Mouse (Mus musculus) embryo, embryonic 10.5 days (tissue): ENCODE results near the gene Fut8.
A peak's percentile ranks its signal among the peaks of the same experiment; 100 is the strongest.

Experiments
- DNase-seq: peaks from one replicate; pipeline ENCODE4 v3.0.0-alpha.2; 2015; ENCODE audit warnings: low spot score

Fut8 gene

DNA sequence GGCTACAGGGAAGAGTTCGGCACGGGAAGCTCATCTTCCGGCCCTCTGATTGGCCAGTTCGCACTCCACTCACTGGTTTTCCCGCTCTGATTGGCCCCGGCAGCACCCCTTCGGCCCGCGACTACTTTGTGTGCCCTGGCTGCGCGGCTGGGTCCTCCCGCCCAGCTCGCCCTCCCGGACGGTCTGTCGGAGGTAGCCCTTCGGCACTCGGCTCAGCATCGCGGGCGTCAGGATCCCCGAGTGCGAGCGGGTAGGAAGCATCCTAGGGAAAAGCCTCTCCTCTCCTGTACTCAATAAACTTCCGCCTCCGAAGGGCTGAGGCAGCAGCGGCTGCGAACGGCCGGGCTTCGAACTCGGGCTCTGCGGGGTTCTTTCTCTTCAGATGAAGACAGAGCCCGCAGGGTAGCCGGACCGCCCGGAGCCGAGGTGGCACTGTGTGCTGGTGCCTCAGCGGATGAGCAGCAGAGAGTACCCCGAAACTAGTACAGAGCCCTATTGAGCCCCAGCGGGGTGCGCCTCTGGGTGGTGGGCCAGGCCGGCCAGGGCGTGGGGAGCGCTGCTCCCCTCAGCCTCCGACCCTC, at the start of gene Fut8:
Gene Fut8 (plus strand): TSS at position 176 of the 581 bp plus-strand sequence.
- peak; percentile 95 for DNase-seq

DNA sequence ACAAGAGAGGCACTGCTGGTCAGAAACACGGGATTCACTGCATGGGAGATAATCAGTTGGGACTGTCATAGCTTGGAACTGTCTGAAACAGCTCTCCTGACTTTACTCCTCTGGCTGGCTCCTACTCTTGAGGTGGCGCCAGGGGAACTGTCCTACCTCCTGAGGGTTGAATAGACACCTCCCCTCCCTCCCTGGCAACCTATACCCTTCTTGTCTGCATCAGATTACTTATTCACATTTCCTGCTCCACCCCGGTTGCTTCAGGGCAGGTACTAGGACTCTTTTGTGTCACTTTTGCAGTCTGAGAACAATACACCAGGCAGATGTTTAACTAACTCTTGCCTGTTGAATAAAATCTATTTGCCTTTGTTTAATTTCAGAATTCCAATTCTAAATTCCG, 48.8 kb upstream of the Fut8 start:
- DNase-seq, result no peak

- no peak for DNase-seq
Measured at GRCm38 (mm10) chr12:77189933-77190446, 47.9 kb upstream of the Fut8 start.

DNA sequence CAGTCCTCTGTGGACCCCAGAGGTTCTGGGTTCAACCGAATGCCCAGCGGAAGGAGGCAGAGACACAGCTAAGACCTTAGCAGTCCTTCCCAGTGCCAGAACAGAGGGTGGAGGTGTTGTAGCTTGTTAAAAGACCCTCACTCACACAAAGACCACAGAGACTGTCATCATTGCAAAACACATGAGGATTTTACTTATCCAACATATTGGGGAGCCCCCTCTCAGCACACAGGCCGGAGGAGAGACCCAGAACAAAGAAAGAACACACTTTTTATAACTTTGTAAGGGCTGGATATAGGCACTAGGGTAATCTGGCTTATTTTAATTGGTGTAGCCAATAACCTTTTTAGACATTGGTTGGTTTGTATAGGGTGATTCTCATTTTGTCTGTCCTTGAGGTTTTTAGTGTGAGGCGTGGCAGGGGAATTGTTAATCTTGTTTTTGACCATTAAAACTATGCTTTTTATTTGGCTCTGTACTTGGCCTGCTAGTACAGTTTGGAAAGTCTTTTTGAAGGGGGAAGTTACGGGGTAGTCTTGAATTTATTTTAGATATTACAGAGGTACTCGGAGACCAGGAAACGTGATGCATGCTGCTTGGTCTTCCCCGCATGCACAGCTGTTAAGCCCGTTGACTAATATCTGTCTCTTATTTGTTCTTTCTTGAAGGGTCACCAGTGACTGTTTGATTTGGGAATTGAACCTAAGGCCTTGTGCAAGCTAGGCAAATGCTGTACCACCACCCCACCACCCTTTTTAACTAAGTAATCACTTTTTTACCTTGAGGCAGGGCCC, 46.2 kb upstream of the Fut8 start:
- no peak for DNase-seq

DNA sequence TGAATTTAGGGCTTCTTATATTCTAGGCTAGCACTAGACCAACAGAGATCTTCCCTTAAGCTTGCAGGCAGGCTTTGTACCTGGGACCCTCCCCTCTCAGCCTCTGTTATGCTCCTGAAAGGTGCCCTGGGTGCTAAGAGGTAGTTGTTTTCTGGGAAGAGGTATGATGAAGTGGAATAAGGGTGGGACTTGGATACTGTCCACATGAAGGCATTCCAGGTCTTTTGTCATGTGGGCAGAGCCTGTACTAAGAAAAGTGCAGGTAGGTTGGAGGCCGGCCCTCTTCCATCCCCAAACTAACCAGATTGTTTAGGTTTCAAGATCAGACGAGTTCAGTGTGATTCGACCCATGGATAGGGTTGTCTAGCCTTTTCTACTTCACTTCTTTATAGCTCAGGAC, 45.2 kb upstream of the Fut8 start:
- DNase-seq, result no peak

- DNase-seq, result no peak
Measured at GRCm38 (mm10) chr12:77193225-77193716, 44.7 kb upstream of the Fut8 start.

DNA sequence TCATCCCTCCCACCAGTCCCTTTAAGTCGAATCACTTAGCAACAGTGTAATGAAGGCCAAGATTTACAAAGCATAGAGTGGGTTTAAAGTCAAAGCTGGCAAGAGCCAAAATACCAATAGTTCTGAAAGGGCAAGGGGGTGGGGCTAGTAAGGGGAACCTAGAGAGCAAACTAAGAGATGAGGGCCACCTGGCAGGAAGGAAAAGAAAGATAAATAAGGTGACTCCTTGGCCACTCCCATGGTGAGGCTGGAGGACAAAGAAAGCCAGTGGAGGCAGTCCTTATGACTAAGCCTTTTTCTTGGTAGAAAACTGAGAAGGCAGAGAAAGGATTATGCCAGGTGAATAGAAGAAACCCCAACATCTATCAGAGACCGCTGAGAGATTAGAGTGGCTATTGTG, 42.9 kb upstream of the Fut8 start:
- DNase-seq, result no peak

- no peak for DNase-seq
Measured at GRCm38 (mm10) chr12:77196529-77197095, 41.3 kb upstream of the Fut8 start.

- DNase-seq, result no peak
Measured at GRCm38 (mm10) chr12:77197121-77197599, 40.8 kb upstream of the Fut8 start.

DNA sequence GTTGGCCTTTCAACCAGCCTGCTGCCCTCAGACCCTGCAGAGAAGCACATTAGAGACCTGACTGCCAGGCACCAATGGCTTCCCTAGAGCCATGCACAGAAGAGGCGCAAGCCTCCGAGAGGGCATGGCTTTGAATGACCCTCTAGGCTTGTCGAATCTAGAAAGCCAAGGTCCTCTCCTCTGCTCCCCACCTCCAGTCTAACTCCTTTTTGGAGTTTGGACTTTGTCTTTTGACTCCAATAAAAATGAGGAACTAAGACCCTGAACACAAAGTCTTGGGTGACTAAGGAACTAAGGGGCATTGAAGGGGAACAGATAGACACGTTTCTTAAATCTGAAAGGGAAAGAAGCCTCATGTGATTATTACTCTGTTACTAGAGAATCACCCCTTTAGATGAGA, 39.7 kb upstream of the Fut8 start:
- no peak for DNase-seq

DNA sequence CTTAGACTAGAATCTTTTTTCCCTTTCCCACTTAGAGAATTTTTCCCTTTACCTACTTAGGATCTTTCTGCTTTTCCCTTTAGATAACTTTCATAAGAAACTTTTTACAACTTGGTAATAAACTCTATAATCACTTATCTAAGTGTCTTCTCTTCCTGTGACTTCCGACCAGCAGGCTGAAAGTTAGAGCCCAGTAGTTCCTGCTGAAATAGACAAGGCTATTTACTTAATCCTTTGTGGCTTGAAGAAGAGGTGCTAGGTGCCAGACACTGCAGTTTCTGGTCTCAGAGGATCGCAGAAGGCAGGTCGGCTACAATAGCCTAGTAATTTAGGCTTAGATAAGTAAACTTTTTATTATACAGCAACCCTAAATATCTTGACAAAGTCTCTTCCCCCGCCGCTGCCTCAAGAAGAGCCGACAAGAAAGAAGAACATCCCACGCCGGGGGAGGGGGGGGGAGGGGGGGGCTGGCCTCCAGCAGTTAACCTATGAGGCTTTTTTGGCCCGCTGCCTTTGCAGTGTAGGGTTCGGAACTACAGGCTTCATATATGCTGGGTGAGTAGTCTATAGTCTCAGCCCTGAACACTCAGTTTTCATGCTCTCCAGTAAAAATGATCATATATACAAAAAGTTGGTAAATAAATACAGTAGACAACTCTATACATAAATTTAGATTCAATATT, 36.3 kb upstream of the Fut8 start:
- DNase-seq, result no peak

- no peak for DNase-seq
Measured at GRCm38 (mm10) chr12:77203136-77203535, 34.8 kb upstream of the Fut8 start.

- DNase-seq, result no peak
Measured at GRCm38 (mm10) chr12:77206852-77207251, 31.1 kb upstream of the Fut8 start.

DNA sequence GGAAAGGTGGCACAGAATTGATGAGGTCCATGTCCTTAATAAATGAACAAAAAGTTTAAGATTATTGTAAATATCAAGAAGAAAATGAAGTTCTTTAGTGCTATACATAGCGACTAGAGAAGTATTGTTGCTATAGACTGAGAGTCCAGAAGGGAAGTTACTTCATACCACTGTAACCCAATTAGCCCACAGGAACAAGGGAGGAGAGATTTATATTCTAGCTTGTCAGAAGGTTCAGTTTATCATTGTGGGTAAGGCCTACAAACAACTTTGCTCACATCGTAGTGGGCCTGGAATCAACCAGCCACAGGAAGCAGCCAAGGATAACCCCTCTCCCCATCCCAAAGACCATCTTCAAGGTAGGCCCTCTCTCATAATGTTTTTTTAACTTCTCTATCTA, 29.9 kb upstream of the Fut8 start:
- no peak for DNase-seq

DNA sequence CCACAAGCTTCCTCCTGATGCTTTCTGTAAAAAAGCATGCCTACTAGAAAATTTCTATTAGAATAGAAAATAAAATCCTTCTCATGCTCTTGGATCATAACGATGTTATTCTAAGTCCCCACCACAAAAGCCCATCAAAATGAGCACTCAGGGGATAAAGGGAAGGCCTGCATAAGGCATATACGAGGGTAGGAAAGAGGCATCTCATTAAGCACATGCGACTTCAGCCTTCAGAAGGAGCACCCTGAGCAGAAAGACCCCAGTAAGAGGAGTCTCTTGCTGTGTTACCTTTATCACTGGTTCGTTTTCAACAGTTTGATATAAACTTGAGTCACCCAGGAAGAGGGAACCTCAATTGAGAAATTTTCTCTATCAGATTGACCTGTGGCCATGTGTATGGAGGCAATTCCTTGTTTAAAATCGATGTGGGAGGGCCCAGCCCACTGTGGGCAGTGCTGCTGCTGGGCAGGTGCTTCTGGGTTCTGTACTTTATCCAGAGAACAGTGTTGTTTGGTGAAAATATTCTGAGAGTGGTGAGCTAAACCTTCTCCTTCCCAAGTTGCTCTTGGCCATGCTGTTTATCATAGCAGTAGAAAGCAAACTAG, 29.2 kb upstream of the Fut8 start:
- no peak for DNase-seq

DNA sequence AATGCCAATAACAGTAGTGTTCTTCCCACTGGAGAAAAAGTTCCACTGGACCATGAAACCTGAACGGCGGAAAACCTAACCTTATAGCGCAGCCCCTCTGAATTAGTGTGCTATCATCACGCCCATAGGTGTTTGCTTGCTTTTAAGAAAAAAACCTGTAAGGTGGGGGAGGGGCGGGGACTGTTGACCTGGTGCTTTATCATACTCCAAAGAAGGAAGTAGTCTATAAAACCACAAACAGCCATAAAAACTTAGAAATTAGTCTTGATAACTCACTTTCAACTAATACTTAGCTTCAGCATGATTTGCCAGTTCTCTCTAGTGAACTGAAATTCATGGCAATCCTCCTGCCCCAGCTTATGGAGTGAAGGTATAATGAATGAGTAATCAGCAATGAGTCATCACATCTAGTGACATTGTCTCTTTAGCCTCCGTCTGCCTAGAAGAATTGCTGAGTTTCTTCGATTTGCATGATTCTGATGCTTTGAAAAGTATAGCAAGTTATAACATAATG, 26.2 kb upstream of the Fut8 start:
- DNase-seq, result no peak

- no peak for DNase-seq
Measured at GRCm38 (mm10) chr12:77213896-77214564, 23.9 kb upstream of the Fut8 start.

- DNase-seq, result no peak
Measured at GRCm38 (mm10) chr12:77214565-77214909, 23.4 kb upstream of the Fut8 start.

- no peak for DNase-seq
Measured at GRCm38 (mm10) chr12:77216511-77217192, 21.3 kb upstream of the Fut8 start.

- no peak for DNase-seq
Measured at GRCm38 (mm10) chr12:77220616-77221015, 17.3 kb upstream of the Fut8 start.
